Mouse (Mus musculus) gastrocnemius, postnatal 36 days (tissue): ENCODE results near the gene Fam213b. TPM values are rescaled to one million over a fixed set of nuclear protein-coding genes. Genes with fewer than 3 reads are reported as not detected.
A peak's percentile ranks its signal among the peaks of the same experiment; 100 is the strongest.

Source experiments
- DNase-seq, 2 experiments: peaks; one replicate each; pipeline ENCODE4 v3.0.0; 2022
- intact Hi-C: fragments of 180-260 bp; cut with DNase I; formaldehyde crosslinking; loops from one replicate; pipeline ENCODE4 v1.15.1; 2025
- total RNA-seq, 2 experiments: library from RNA; stranded (reverse); gene quantifications; 2 replicates each; pipeline ENCODE4 v1.2.3; 2021

Fam213b gene
- total RNA-seq, 2 experiments from 2014 or later: 89.1 to 111 TPM

DNA sequence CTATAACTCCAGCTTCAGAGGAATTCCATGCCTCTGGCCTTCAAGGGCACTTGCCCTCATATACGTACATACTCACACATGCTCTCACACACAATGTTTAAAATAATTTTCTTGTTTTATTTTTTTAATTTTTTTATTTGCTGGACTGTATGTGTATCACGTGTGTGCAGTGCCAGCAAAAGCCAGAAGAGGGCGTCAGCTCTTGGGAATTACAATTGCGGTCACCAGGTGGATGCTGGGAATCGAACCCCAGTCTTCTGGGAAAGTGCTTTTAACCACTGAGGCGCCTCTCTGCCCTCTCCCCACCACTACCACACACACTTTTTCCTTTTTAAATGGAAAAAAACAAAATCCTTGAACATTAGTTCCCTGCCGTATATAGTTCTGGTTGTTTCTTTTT lies 42.1 kb downstream of the Fam213b start:
- DNase-seq: peak in 1 of 2 experiments; percentile 6

DNA sequence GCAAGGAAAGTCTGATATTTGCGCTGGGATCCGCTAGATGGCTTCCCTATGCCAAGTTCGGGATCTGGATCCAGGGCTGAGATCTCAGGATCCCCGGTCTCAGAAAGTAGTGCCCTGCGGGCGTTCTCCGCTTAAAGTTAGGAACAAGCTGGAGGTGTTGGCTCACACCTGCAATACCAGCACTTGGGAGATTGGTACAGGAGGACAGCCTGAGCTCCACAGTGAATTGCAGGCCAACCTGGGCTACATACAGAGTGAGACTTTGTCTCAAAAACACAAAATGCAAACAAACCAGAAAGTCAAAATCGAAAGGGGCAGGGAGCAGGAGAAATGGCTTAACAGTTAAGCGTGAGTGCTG lies 42.5 kb downstream of the Fam213b start:
- DNase-seq: no peak
- intact Hi-C loops: no loop called here

More for the DNA sequence above, 42.1 kb downstream of the Fam213b start:
- intact Hi-C loops: no loop called here

- intact Hi-C loops: no loop called here
Observed at GRCm38 (mm10) chr4:154855721-154856479, 43.0 kb downstream of the Fam213b start.

DNA sequence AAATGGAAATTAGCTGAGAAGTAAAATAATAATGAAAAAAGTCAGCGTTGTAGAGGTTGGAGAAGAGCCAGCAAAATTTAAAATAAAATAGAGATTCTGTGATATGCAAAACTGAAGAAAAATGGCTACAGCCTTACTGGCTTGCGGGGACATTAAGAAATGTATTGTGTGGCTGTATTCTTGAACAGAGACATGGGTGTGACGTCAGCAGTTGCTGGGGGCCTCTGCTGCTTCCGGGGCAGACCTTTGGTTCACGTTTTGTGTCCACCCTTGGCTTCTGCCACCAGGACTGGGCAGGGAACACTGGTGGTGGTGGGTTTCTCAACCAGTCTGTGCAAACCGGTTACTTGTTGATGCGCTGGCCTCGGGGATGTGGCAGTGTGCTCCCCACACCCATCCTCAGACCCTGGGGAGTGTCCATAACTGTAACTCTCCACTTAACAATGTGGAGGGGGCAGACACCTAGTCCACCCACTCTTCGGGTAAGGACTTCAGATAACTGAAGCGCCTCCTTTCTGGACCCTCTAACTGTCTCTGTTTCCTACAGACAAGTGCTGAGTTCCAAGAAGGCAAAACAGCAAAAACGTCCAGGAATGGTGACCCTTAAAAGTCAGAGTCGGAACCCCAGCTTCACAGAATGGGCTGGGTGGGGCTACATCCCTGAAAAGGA lies 44.1 kb downstream of the Fam213b start:
- intact Hi-C loops: no loop called here
- no peak for DNase-seq

More at GRCm38 (mm10) chr4:154855721-154856479, 43.0 kb downstream of the Fam213b start:
- DNase-seq: peak; percentile 42 to 51

- no peak for DNase-seq
- intact Hi-C loops: no loop called here
Observed at GRCm38 (mm10) chr4:154853881-154854280, 45.1 kb downstream of the Fam213b start.

- intact Hi-C loops: no loop called here
- no peak for DNase-seq
Observed at GRCm38 (mm10) chr4:154852696-154853095, 46.2 kb downstream of the Fam213b start.

Other genes with a start within 250 kb of the Fam213b start
- not detected for gene Actrt2, start 231.3 kb downstream of the Fam213b start, total RNA-seq
- gene Ttc34, start 61.7 kb downstream of the Fam213b start, total RNA-seq: not detected
- gene Mmel1, start 29.6 kb downstream of the Fam213b start, total RNA-seq: under 1 TPM in 1 of 2 experiments, not detected in 1; 0.20 TPM
- gene Tnfrsf14, start 29.4 kb upstream of the Fam213b start, total RNA-seq: 1 to 10 TPM; 1.4 to 1.6 TPM
- gene Hes5, start 61.8 kb upstream of the Fam213b start, total RNA-seq: not detected
- 10 to 100 TPM; 30.5 to 33.2 TPM for gene Pank4, start 65.0 kb upstream of the Fam213b start, total RNA-seq
- gene Plch2, start 157.6 kb upstream of the Fam213b start, total RNA-seq: under 1 TPM; 0.26 to 0.47 TPM
- 10 to 100 TPM; 11.9 to 13.2 TPM for gene Pex10, start 167.9 kb upstream of the Fam213b start, total RNA-seq
- 10 to 100 TPM; 46.1 to 50.3 TPM for gene Rer1, start 187.2 kb upstream of the Fam213b start, total RNA-seq
- 1 to 10 TPM; 1.5 to 1.8 TPM for gene Morn1, start 187.4 kb upstream of the Fam213b start, total RNA-seq